Mouse (Mus musculus): ENCODE results near the gene Gjb3. TPM values are rescaled to one million over a fixed set of nuclear protein-coding genes. Genes with fewer than 3 reads are reported as not detected.

Gene Gjb3
- polyA plus RNA-seq, 1 experiment from 2014 or later, result 0.33 TPM

DNA sequence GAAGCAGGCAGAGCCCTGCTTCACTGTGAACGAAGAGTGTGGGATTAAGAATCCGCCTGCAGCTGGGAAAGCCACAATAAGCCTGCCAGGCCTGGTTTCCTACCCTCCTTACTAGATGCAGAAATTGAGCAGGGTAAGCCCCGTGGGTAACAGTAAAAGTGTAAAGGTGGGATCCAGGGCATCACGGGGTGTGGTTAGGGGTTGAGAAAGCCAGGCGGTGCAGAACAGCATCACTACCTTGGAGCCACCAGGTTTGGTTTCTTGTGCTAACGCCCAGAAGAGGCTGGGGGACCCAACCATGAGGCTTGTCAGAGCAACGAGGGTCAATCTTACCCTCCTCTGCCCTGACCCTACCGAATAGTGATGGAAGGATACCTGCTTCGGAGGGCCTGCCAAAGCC lies 16.1 kb downstream of the Gjb3 start:
- WGBS (ENCODE audit: insufficient replicate concordance), result 51% methylated on average over 9 of the region's 9 CpGs
- Histone ChIP-seq H3K4me3 (ENCODE audit: low read depth, low read length) (no peak overlapping the region), H3K4me2 (ENCODE audit: low read depth, low read length) (no peak overlapping the region), H3K36me3 (ENCODE audit: control insufficient read depth, insufficient read depth) (no peaks in the 10 kb centered on the region), H3K27ac (ENCODE audit: low read length) (no peak overlapping the region), H3K9me3 (replicated peaks; ENCODE audit: control insufficient read depth, low read length) (no peaks in the 10 kb centered on the region), H3K27me3 (ENCODE audit: control insufficient read depth, insufficient read depth, low read depth, low read length) (peaks cover 8% of the 10 kb centered on the region; the same call in 1 of the 2 replicates), H3K9ac (ENCODE audit: low read depth, low read length) (no peak overlapping the region), H3K4me1 (ENCODE audit: control insufficient read depth, low read depth, low read length) (no peaks in the 10 kb centered on the region)
- no peak for ATAC-seq (ENCODE audit: low read depth)

DNA sequence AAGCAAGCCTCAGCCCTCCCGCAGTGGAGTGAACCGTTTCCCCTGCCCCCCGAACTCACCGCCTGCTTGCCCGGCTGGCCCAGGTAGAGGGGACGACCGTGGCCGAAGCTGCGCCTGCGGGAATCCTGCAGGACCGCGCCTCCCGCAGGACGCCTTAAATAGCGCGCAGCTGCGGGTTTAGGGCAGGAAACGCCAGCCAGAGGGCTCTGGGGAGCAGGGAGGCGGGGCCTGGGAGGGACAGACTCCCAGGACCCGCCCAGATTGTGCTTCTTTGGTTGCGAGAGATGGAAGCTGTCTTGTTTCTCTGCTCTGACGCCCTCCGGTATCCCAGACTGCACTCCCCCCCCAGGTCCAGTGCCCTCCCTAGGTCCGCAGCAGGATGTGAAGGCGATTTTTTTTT lies 16.8 kb downstream of the Gjb3 start, which contains the start of gene Gja4:
TSS of gene Gja4 (minus strand) at position 179 of the 400 bp plus-strand sequence.
- WGBS (ENCODE audit: insufficient replicate concordance), result 1% methylated on average over 25 of the region's 25 CpGs
- no peaks in the 10 kb centered on the region for H3K36me3 ChIP-seq (ENCODE audit: control insufficient read depth, insufficient read depth)
- peak within 1 kb of the TSS; percentile 55 for H3K4me2 ChIP-seq (ENCODE audit: low read depth, low read length)
- ATAC-seq (ENCODE audit: low read depth), result peak; percentile 58
- no peaks in the 10 kb centered on the region for H3K9me3 ChIP-seq (replicated peaks; ENCODE audit: control insufficient read depth, low read length)
- H3K9ac ChIP-seq (ENCODE audit: low read depth, low read length), result no peak within 1 kb of the TSS
- no peak within 1 kb of the TSS for H3K27ac ChIP-seq (ENCODE audit: low read length)
- H3K4me1 ChIP-seq (ENCODE audit: control insufficient read depth, low read depth, low read length), result no peaks in the 10 kb centered on the region
- H3K27me3 ChIP-seq (ENCODE audit: control insufficient read depth, insufficient read depth, low read depth, low read length), result peaks cover 8% of the 10 kb centered on the region; the same call in 1 of the 2 replicates
- H3K4me3 ChIP-seq (ENCODE audit: low read depth, low read length), result peak within 1 kb of the TSS; percentile 45

DNA sequence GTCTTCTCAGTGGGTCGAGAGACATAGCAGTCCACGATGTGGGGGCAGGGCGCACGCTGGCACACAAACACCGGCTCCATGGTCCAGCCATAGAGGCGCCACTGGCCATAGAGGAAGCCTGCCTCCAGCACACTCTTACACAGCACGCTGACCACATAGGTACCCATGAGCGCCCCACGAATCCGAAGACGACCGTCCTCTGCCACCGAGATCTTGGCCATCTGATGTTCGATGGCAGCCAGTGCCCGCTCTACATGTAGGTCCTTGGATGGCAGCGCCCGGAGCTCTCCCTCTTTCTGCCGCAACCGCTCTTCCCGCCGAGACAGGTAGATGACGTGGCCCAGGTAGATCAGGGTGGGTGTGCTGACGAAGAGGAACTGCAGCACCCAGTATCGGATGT lies 18.3 kb downstream of the Gjb3 start:
- H3K27ac ChIP-seq (ENCODE audit: low read length), result no peak overlapping the region
- H3K4me3 ChIP-seq (ENCODE audit: low read depth, low read length), result no peak overlapping the region
- H3K9ac ChIP-seq (ENCODE audit: low read depth, low read length), result no peak overlapping the region
- H3K4me2 ChIP-seq (ENCODE audit: low read depth, low read length), result no peak overlapping the region
- 57% methylated on average over 24 of the region's 24 CpGs for WGBS (ENCODE audit: insufficient replicate concordance)
- ATAC-seq (ENCODE audit: low read depth), result no peak
- peaks cover 8% of the 10 kb centered on the region; the same call in 1 of the 2 replicates for H3K27me3 ChIP-seq (ENCODE audit: control insufficient read depth, insufficient read depth, low read depth, low read length)
- H3K36me3 ChIP-seq (ENCODE audit: control insufficient read depth, insufficient read depth), result no peaks in the 10 kb centered on the region
- H3K4me1 ChIP-seq (ENCODE audit: control insufficient read depth, low read depth, low read length), result no peaks in the 10 kb centered on the region
- no peaks in the 10 kb centered on the region for H3K9me3 ChIP-seq (replicated peaks; ENCODE audit: control insufficient read depth, low read length)

DNA sequence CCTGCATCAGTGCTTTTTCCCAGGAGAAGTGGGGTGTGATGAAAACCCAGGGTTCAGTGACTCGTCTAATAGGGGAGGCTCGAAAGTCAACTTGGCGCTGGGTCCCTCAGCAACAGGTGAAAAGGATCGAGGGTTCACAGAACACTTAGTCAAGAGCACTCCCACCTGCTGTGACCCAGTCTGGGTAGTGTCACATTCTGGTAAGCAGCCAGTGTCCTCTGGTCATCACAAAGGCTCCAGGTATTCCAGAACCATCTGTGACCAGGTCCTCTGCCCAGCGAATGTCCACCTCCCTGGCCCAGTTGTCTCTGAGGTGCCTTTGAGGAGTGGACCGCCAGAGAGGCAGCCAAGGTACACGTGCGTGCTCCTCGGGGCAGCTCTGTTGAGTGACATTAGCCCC lies 19.1 kb downstream of the Gjb3 start:
- H3K9me3 ChIP-seq (replicated peaks; ENCODE audit: control insufficient read depth, low read length), result no peaks in the 10 kb centered on the region
- ATAC-seq (ENCODE audit: low read depth), result no peak
- no peak overlapping the region for H3K4me3 ChIP-seq (ENCODE audit: low read depth, low read length)
- no peaks in the 10 kb centered on the region for H3K36me3 ChIP-seq (ENCODE audit: control insufficient read depth, insufficient read depth)
- 56% methylated on average over 9 of the region's 9 CpGs for WGBS (ENCODE audit: insufficient replicate concordance)
- H3K27ac ChIP-seq (ENCODE audit: low read length), result no peak overlapping the region
- H3K9ac ChIP-seq (ENCODE audit: low read depth, low read length), result no peak overlapping the region
- H3K4me1 ChIP-seq (ENCODE audit: control insufficient read depth, low read depth, low read length), result no peaks in the 10 kb centered on the region
- H3K27me3 ChIP-seq (ENCODE audit: control insufficient read depth, insufficient read depth, low read depth, low read length), result peaks cover 8% of the 10 kb centered on the region; the same call in 1 of the 2 replicates
- H3K4me2 ChIP-seq (ENCODE audit: low read depth, low read length), result no peak overlapping the region

DNA sequence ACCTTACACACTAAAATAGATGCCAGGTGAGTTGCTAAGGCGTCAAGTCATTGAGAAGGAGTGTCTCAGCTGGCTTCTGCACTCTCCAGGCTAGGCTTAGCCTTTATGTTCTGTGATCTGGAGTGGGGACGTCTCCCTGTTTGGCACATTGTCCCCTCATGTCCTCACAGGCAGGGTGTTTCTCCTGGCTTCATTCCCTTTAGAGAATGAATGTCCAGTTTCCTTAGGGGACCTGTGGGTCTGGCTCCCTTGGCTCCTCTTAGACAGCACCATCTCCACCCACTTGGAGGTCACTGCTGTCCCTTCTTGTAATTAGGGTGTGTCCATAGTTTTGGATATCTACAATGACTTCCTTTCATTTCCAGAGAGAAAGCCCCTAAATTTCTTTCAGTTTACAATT lies 23.7 kb downstream of the Gjb3 start:
- no peak for ATAC-seq (ENCODE audit: low read depth)
- no peaks in the 10 kb centered on the region for H3K36me3 ChIP-seq (ENCODE audit: control insufficient read depth, insufficient read depth)
- H3K27ac ChIP-seq (ENCODE audit: low read length), result no peak overlapping the region
- 44% methylated on average over 2 of the region's 2 CpGs for WGBS (ENCODE audit: insufficient replicate concordance)
- H3K9ac ChIP-seq (ENCODE audit: low read depth, low read length), result no peak overlapping the region
- no peaks in the 10 kb centered on the region for H3K4me1 ChIP-seq (ENCODE audit: control insufficient read depth, low read depth, low read length)
- H3K4me3 ChIP-seq (ENCODE audit: low read depth, low read length), result no peak overlapping the region
- H3K27me3 ChIP-seq (ENCODE audit: control insufficient read depth, insufficient read depth, low read depth, low read length), result no peaks in the 10 kb centered on the region
- no peak overlapping the region for H3K4me2 ChIP-seq (ENCODE audit: low read depth, low read length)
- H3K9me3 ChIP-seq (replicated peaks; ENCODE audit: control insufficient read depth, low read length), result no peaks in the 10 kb centered on the region

DNA sequence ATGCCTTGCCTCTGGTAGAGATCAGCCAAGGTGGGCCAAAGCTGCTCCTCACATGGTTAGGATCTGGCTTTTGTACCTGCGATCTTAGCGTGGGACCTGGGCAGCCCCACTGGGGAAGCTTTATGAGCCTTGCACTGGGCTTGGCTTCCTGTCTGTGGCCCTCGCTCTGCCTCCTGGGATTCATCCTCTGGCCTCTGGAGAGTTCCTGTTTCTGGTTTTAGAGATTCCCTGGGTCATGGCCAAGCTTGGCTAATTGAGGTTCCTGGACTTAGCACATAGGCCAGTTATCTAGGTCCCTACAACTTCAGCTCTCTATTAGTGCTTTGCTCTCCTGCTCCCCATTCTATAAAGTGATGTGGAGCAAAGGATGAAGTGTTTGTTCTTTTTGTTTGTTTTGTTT lies 26.8 kb downstream of the Gjb3 start:
- Histone ChIP-seq H3K4me1 (ENCODE audit: control insufficient read depth, low read depth, low read length) (no peaks in the 10 kb centered on the region), H3K27me3 (ENCODE audit: control insufficient read depth, insufficient read depth, low read depth, low read length) (no peaks in the 10 kb centered on the region), H3K27ac (ENCODE audit: low read length) (no peak overlapping the region), H3K36me3 (ENCODE audit: control insufficient read depth, insufficient read depth) (no peaks in the 10 kb centered on the region), H3K4me3 (ENCODE audit: low read depth, low read length) (no peak overlapping the region), H3K9ac (ENCODE audit: low read depth, low read length) (no peak overlapping the region), H3K9me3 (replicated peaks; ENCODE audit: control insufficient read depth, low read length) (no peaks in the 10 kb centered on the region), H3K4me2 (ENCODE audit: low read depth, low read length) (no peak overlapping the region)
- no peak for ATAC-seq (ENCODE audit: low read depth)
- 27% methylated on average over 3 of the region's 3 CpGs for WGBS (ENCODE audit: insufficient replicate concordance)

DNA sequence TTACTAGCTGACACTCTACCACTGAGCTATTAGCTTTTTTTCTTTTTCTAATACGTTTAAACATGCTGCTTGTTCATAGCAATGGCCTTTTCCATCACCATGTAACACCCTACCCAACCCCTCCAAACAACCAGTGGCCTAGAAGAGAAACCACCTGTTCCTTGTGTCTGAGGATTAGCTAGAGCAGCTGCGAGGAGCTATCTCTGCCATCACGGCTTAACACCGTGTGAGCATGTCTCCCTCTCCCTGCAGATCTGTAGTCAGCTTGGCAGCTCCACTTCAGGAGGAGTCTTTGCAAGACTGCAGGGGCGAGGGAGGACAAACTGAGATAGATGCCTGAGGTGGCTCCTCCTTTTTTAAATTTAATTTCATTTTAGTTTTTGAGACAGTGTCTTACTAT lies 30.1 kb downstream of the Gjb3 start:
- H3K9ac ChIP-seq (ENCODE audit: low read depth, low read length), result no peak overlapping the region
- H3K36me3 ChIP-seq (ENCODE audit: control insufficient read depth, insufficient read depth), result no peaks in the 10 kb centered on the region
- H3K9me3 ChIP-seq (replicated peaks; ENCODE audit: control insufficient read depth, low read length), result no peaks in the 10 kb centered on the region
- H3K4me1 ChIP-seq (ENCODE audit: control insufficient read depth, low read depth, low read length), result no peaks in the 10 kb centered on the region
- no peak overlapping the region for H3K4me3 ChIP-seq (ENCODE audit: low read depth, low read length)
- no peaks in the 10 kb centered on the region for H3K27me3 ChIP-seq (ENCODE audit: control insufficient read depth, insufficient read depth, low read depth, low read length)
- no peak overlapping the region for H3K27ac ChIP-seq (ENCODE audit: low read length)
- ATAC-seq (ENCODE audit: low read depth), result no peak
- H3K4me2 ChIP-seq (ENCODE audit: low read depth, low read length), result no peak overlapping the region
- WGBS (ENCODE audit: insufficient replicate concordance), result 51% methylated on average over 5 of the region's 5 CpGs

DNA sequence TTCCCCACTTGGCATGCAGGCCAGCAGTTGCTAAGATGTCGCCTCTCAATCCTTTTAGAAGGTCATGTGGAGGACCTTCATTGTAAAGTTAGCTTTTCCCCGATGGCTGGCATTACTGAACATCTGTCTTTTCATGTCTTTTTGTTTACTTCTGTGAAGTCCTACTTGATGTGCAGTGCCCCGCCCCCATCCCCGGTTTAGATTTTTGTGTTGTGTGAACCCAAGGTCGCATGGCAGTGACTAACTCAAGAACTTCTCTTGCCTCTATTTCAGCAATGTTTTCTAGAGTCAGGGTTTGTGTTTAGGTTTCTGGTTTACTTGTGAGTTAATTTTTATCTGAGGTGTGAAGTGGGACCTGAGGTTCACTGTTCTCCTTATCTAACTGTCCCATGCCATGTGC lies 38.0 kb downstream of the Gjb3 start:
- no peaks in the 10 kb centered on the region for H3K9me3 ChIP-seq (replicated peaks; ENCODE audit: control insufficient read depth, low read length)
- H3K4me2 ChIP-seq (ENCODE audit: low read depth, low read length), result no peak overlapping the region
- no peaks in the 10 kb centered on the region for H3K27me3 ChIP-seq (ENCODE audit: control insufficient read depth, insufficient read depth, low read depth, low read length)
- H3K4me3 ChIP-seq (ENCODE audit: low read depth, low read length), result no peak overlapping the region
- H3K36me3 ChIP-seq (ENCODE audit: control insufficient read depth, insufficient read depth), result no peaks in the 10 kb centered on the region
- H3K27ac ChIP-seq (ENCODE audit: low read length), result no peak overlapping the region
- 64% methylated on average over 5 of the region's 5 CpGs for WGBS (ENCODE audit: insufficient replicate concordance)
- no peak for ATAC-seq (ENCODE audit: low read depth)
- no peaks in the 10 kb centered on the region for H3K4me1 ChIP-seq (ENCODE audit: control insufficient read depth, low read depth, low read length)
- H3K9ac ChIP-seq (ENCODE audit: low read depth, low read length), result no peak overlapping the region

DNA sequence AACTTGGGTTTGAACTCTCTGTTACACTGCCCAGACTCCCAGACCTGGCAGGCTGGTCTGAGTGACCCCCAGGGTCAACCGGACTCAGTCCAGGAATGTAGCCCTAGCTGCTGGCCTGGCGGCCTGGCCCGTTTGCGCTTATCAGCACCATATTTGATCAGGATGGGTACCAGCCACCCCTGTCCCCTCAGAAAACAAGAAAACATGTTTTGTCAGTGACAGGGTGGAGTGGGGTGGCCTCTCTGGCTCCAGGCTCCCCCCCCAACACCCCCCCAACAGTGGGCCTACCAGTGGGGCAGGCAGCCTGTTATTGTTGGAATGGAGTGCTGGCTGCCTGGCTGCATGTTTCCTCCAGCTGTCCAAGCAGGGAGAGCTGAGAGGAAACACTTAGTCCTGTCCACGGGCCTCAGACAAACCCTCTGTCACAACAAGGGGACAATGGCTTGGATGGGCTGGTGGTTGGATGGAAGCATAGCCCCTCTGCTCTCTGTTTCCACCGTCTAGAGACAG lies 41.5 kb downstream of the Gjb3 start:
- ATAC-seq (ENCODE audit: low read depth), result no peak
- Histone ChIP-seq H3K9ac (ENCODE audit: low read depth, low read length) (no peak overlapping the region), H3K4me3 (ENCODE audit: low read depth, low read length) (no peak overlapping the region), H3K27me3 (ENCODE audit: control insufficient read depth, insufficient read depth, low read depth, low read length) (no peaks in the 10 kb centered on the region), H3K27ac (ENCODE audit: low read length) (no peak overlapping the region), H3K36me3 (ENCODE audit: control insufficient read depth, insufficient read depth) (no peaks in the 10 kb centered on the region), H3K4me2 (ENCODE audit: low read depth, low read length) (no peak overlapping the region), H3K4me1 (ENCODE audit: control insufficient read depth, low read depth, low read length) (no peaks in the 10 kb centered on the region), H3K9me3 (replicated peaks; ENCODE audit: control insufficient read depth, low read length) (no peaks in the 10 kb centered on the region)
- 57% methylated on average over 6 of the region's 6 CpGs for WGBS (ENCODE audit: insufficient replicate concordance)

Data from liver, embryonic 16.5 days (tissue).